Mouse (Mus musculus) kidney, embryonic 14.5 days (tissue): ENCODE measurements at regions not wholly inside any gene's neighbourhood (a gene's known extent, or its start where the extent isn't known, plus 50 kb on each side); places are given as distances from the start of the nearest gene placed in this dataset.

Experiments used
- ATAC-seq: fragments of 200-750 bp; cut with Nextera tagmentation; 2 replicates; pipeline ENCODE4 v1.8.0; 2017; ENCODE audit warnings: moderate number of reproducible peaks, mild to moderate bottlenecking, moderate TSS enrichment, moderate library complexity; ENCODE audit not compliant: low FRiP score, low TSS enrichment
- H3K27ac ChIP-seq: fragments of 300-500 bp; sonication (generic); 2 replicates; pipeline ENCODE4 v1.5.1; 2014; ENCODE audit warnings: low read depth, mild to moderate bottlenecking, low read length, moderate library complexity, mixed read lengths
- H3K27me3 ChIP-seq: fragments of 300-500 bp; sonication (generic); 2 replicates; pipeline ENCODE4 v1.6.1; 2014; ENCODE audit warnings: mild to moderate bottlenecking, low read length; ENCODE audit not compliant: control insufficient read depth, insufficient read depth
- H3K36me3 ChIP-seq: fragments of 300-500 bp; sonication (generic); 2 replicates; pipeline ENCODE4 v1.6.1; 2014; ENCODE audit warnings: low read length, mixed read lengths; ENCODE audit not compliant: control insufficient read depth, insufficient read depth
- H3K4me1 ChIP-seq: fragments of 300-500 bp; sonication (generic); 2 replicates; pipeline ENCODE4 v1.6.1; 2014; ENCODE audit warnings: low read length, mixed read lengths; ENCODE audit not compliant: control insufficient read depth, insufficient read depth
- H3K4me2 ChIP-seq: fragments of 300-500 bp; sonication (generic); replicated peaks from 2 replicates; pipeline ENCODE4 v1.6.1; 2014; ENCODE audit warnings: low read depth, mild to moderate bottlenecking, low read length
- H3K4me3 ChIP-seq: fragments of 300-500 bp; sonication (generic); 2 replicates; pipeline ENCODE4 v1.5.1; 2014; ENCODE audit warnings: mild to moderate bottlenecking, low read length
- H3K9ac ChIP-seq: fragments of 300-500 bp; sonication (generic); 2 replicates; pipeline ENCODE4 v1.6.1; 2014; ENCODE audit warnings: low read depth, mild to moderate bottlenecking, low read length, moderate library complexity
- H3K9me3 ChIP-seq: fragments of 300-500 bp; sonication (generic); 2 replicates; pipeline ENCODE4 v1.6.1; 2016; ENCODE audit warnings: low read length; ENCODE audit not compliant: control insufficient read depth
- WGBS: fragments of 180-500 bp; shearing (Covaris S2); extraction: QIAGEN DNeasy Blood & Tissue Kit; methylation state at CpG from one replicate; pipeline ENCODE4 v1.1.7; 2014; 5-methylcytosine and 5-hydroxymethylcytosine counted together

GRCm38 (mm10) chr13:99056432-99057292 lies 72.3 kb upstream of the 1700024P04Rik start:
- Histone ChIP-seq H3K36me3 (no peaks in the 10 kb centered on the region), H3K27me3 (no peaks in the 10 kb centered on the region), H3K4me1 (no peaks in the 10 kb centered on the region), H3K4me3 (no peak overlapping the region), H3K9ac (no peak overlapping the region), H3K4me2 (no peak overlapping the region), H3K27ac (no peak overlapping the region), H3K9me3 (no peaks in the 10 kb centered on the region)
- ATAC-seq, result no peak
- WGBS, result 73% methylated on average over 19 of the region's 19 CpGs

GRCm38 (mm10) chr13:99055609-99056321 lies 71.4 kb upstream of the 1700024P04Rik start:
- Histone ChIP-seq H3K4me1 (no peaks in the 10 kb centered on the region), H3K4me2 (no peak overlapping the region), H3K36me3 (no peaks in the 10 kb centered on the region), H3K9ac (no peak overlapping the region), H3K4me3 (no peak overlapping the region), H3K9me3 (no peaks in the 10 kb centered on the region), H3K27ac (no peak overlapping the region), H3K27me3 (no peaks in the 10 kb centered on the region)
- 42% methylated on average over 11 of the region's 11 CpGs for WGBS
- peak; percentile 35; the same call in 1 of the 2 replicates for ATAC-seq

GRCm38 (mm10) chr13:99052076-99052475 lies 67.7 kb upstream of the 1700024P04Rik start:
- 0 out of 2 replicates have a peak, but pooled peaks cover 3% of the 10 kb centered on the region for H3K4me1 ChIP-seq
- no peak overlapping the region for H3K27ac ChIP-seq
- H3K27me3 ChIP-seq, result no peaks in the 10 kb centered on the region
- no peaks in the 10 kb centered on the region for H3K9me3 ChIP-seq
- no peak overlapping the region for H3K4me2 ChIP-seq
- no peaks in the 10 kb centered on the region for H3K36me3 ChIP-seq
- no peak for ATAC-seq
- no peak overlapping the region for H3K9ac ChIP-seq
- WGBS, result 92% methylated on average over 1 of the region's 1 CpGs
- no peak overlapping the region for H3K4me3 ChIP-seq

GRCm38 (mm10) chr13:99049699-99050098 lies 65.3 kb upstream of the 1700024P04Rik start:
- no peak overlapping the region for H3K9ac ChIP-seq
- H3K4me1 ChIP-seq, result 0 out of 2 replicates have a peak, but pooled peaks cover 6% of the 10 kb centered on the region
- no peak for ATAC-seq
- H3K36me3 ChIP-seq, result no peaks in the 10 kb centered on the region
- 30% methylated on average over 4 of the region's 4 CpGs for WGBS
- no peak overlapping the region for H3K4me3 ChIP-seq
- no peak overlapping the region for H3K4me2 ChIP-seq
- no peak overlapping the region for H3K27ac ChIP-seq
- no peaks in the 10 kb centered on the region for H3K9me3 ChIP-seq
- H3K27me3 ChIP-seq, result no peaks in the 10 kb centered on the region

- no peaks in the 10 kb centered on the region for H3K36me3 ChIP-seq
- no peaks in the 10 kb centered on the region for H3K27me3 ChIP-seq
- no peak for ATAC-seq
- H3K9ac ChIP-seq, result no peak overlapping the region
- no peak overlapping the region for H3K27ac ChIP-seq
- no peaks in the 10 kb centered on the region for H3K9me3 ChIP-seq
- H3K4me2 ChIP-seq, result no peak overlapping the region
- WGBS, result 71% methylated on average over 5 of the region's 5 CpGs
- no peak overlapping the region for H3K4me3 ChIP-seq
- 0 out of 2 replicates have a peak, but pooled peaks cover 6% of the 10 kb centered on the region for H3K4me1 ChIP-seq
Measured at GRCm38 (mm10) chr13:99048651-99049100, 64.3 kb upstream of the 1700024P04Rik start.

GRCm38 (mm10) chr13:99047219-99047618 lies 62.9 kb upstream of the 1700024P04Rik start:
- H3K36me3 ChIP-seq, result no peaks in the 10 kb centered on the region
- H3K27ac ChIP-seq, result no peak overlapping the region
- H3K27me3 ChIP-seq, result no peaks in the 10 kb centered on the region
- no peak overlapping the region for H3K9ac ChIP-seq
- H3K4me1 ChIP-seq, result 0 out of 2 replicates have a peak, but pooled peaks cover 6% of the 10 kb centered on the region
- WGBS, result 54% methylated on average over 7 of the region's 7 CpGs
- no peak overlapping the region for H3K4me3 ChIP-seq
- no peak overlapping the region for H3K4me2 ChIP-seq
- no peaks in the 10 kb centered on the region for H3K9me3 ChIP-seq
- ATAC-seq, result no peak

GRCm38 (mm10) chr13:99046737-99047136 lies 62.4 kb upstream of the 1700024P04Rik start:
- no peak for ATAC-seq
- H3K9ac ChIP-seq, result no peak overlapping the region
- H3K4me2 ChIP-seq, result no peak overlapping the region
- no peaks in the 10 kb centered on the region for H3K27me3 ChIP-seq
- 74% methylated on average over 1 of the region's 1 CpGs for WGBS
- no peaks in the 10 kb centered on the region for H3K9me3 ChIP-seq
- H3K27ac ChIP-seq, result no peak overlapping the region
- H3K4me1 ChIP-seq, result 0 out of 2 replicates have a peak, but pooled peaks cover 6% of the 10 kb centered on the region
- no peaks in the 10 kb centered on the region for H3K36me3 ChIP-seq
- H3K4me3 ChIP-seq, result no peak overlapping the region

- Histone ChIP-seq H3K4me3 (no peak overlapping the region), H3K27ac (no peak overlapping the region), H3K9me3 (no peaks in the 10 kb centered on the region), H3K27me3 (no peaks in the 10 kb centered on the region), H3K4me2 (no peak overlapping the region), H3K4me1 (0 out of 2 replicates have a peak, but pooled peaks cover 8% of the 10 kb centered on the region), H3K36me3 (no peaks in the 10 kb centered on the region), H3K9ac (no peak overlapping the region)
- 85% methylated on average over 6 of the region's 6 CpGs for WGBS
- no peak for ATAC-seq
Measured at GRCm38 (mm10) chr13:99042086-99042485, 57.7 kb upstream of the 1700024P04Rik start.

- H3K9ac ChIP-seq, result no peak overlapping the region
- no peaks in the 10 kb centered on the region for H3K36me3 ChIP-seq
- WGBS, result 74% methylated on average over 6 of the region's 6 CpGs
- H3K9me3 ChIP-seq, result no peaks in the 10 kb centered on the region
- no peak overlapping the region for H3K4me3 ChIP-seq
- no peak overlapping the region for H3K27ac ChIP-seq
- ATAC-seq, result no peak
- no peak overlapping the region for H3K4me2 ChIP-seq
- 0 out of 2 replicates have a peak, but pooled peaks cover 5% of the 10 kb centered on the region for H3K4me1 ChIP-seq
- no peaks in the 10 kb centered on the region for H3K27me3 ChIP-seq
Measured at GRCm38 (mm10) chr13:99041256-99041655, 56.9 kb upstream of the 1700024P04Rik start.
